Mouse (Mus musculus) hindbrain, embryonic 12.5 days (tissue): ENCODE measurements at regions not wholly inside any gene's neighbourhood (a gene's known extent, or its start where the extent isn't known, plus 50 kb on each side); places are given as distances from the start of the nearest gene placed in this dataset.
A peak's percentile ranks its signal among the peaks of the same experiment; 100 is the strongest.

Source experiments
- ATAC-seq: fragments of 200-750 bp; cut with Nextera tagmentation; 2 replicates; pipeline ENCODE4 v1.8.0; 2017; ENCODE audit warnings: moderate TSS enrichment; ENCODE audit not compliant: low FRiP score
- H3K27ac ChIP-seq: fragments of 300-500 bp; sonication (generic); 2 replicates; pipeline ENCODE4 v1.5.1; 2016; ENCODE audit warnings: mild to moderate bottlenecking
- H3K27me3 ChIP-seq: fragments of 300-500 bp; sonication (generic); 2 replicates; pipeline ENCODE4 v1.6.1; 2016; ENCODE audit warnings: mild to moderate bottlenecking
- H3K36me3 ChIP-seq: fragments of 300-500 bp; sonication (generic); 2 replicates; pipeline ENCODE4 v1.6.1; 2016; ENCODE audit warnings: mild to moderate bottlenecking
- H3K4me1 ChIP-seq: fragments of 300-500 bp; sonication (generic); 2 replicates; pipeline ENCODE4 v1.6.1; 2016
- H3K4me2 ChIP-seq: fragments of 300-500 bp; sonication (generic); replicated peaks from 2 replicates; pipeline ENCODE4 v1.6.1; 2016; ENCODE audit warnings: mild to moderate bottlenecking
- H3K4me3 ChIP-seq: fragments of 300-500 bp; sonication (generic); 2 replicates; pipeline ENCODE4 v1.5.1; 2016; ENCODE audit warnings: mild to moderate bottlenecking
- H3K9ac ChIP-seq: fragments of 300-500 bp; sonication (generic); 2 replicates; pipeline ENCODE4 v1.6.1; 2016; ENCODE audit warnings: mild to moderate bottlenecking, moderate library complexity
- H3K9me3 ChIP-seq: fragments of 300-500 bp; sonication (generic); replicated peaks from 2 replicates; pipeline ENCODE4 v1.6.1; 2016; ENCODE audit warnings: mild to moderate bottlenecking
- WGBS: fragments of 180-500 bp; shearing (Covaris S2); methylation state at CpG from one replicate; pipeline ENCODE4 v1.1.7; 2016; 5-methylcytosine and 5-hydroxymethylcytosine counted together

- H3K27me3 ChIP-seq = no peaks in the 10 kb centered on the region
- H3K4me2 ChIP-seq = no peak overlapping the region
- H3K9me3 ChIP-seq = no peaks in the 10 kb centered on the region
- WGBS = 96% methylated on average over 5 of the region's 5 CpGs
- H3K4me3 ChIP-seq = no peak overlapping the region
- H3K27ac ChIP-seq = no peak overlapping the region
- H3K9ac ChIP-seq = no peak overlapping the region
- no peak for ATAC-seq
- H3K36me3 ChIP-seq = no peaks in the 10 kb centered on the region
- H3K4me1 ChIP-seq = no peaks in the 10 kb centered on the region
These were observed 99.7 kb upstream of the Arid5b start for GRCm38 (mm10) chr10:68378212-68378611.

- Histone ChIP-seq H3K27me3 (no peaks in the 10 kb centered on the region), H3K4me1 (no peaks in the 10 kb centered on the region), H3K27ac (no peak overlapping the region), H3K4me3 (no peak overlapping the region), H3K4me2 (no peak overlapping the region), H3K36me3 (no peaks in the 10 kb centered on the region), H3K9me3 (no peaks in the 10 kb centered on the region), H3K9ac (no peak overlapping the region)
- no peak for ATAC-seq
- WGBS = 96% methylated on average over 4 of the region's 4 CpGs
These were observed 98.9 kb upstream of the Arid5b start for GRCm38 (mm10) chr10:68377479-68377878.

- no peak for ATAC-seq
- Histone ChIP-seq H3K4me1 (no peaks in the 10 kb centered on the region), H3K9me3 (no peaks in the 10 kb centered on the region), H3K27me3 (no peaks in the 10 kb centered on the region), H3K27ac (no peak overlapping the region), H3K4me3 (no peak overlapping the region), H3K36me3 (no peaks in the 10 kb centered on the region), H3K9ac (no peak overlapping the region), H3K4me2 (no peak overlapping the region)
- WGBS = 81% methylated on average over 5 of the region's 5 CpGs
These were observed 95.3 kb upstream of the Arid5b start for GRCm38 (mm10) chr10:68373875-68374274.

- H3K27me3 ChIP-seq = no peaks in the 10 kb centered on the region
- ATAC-seq = no peak
- H3K27ac ChIP-seq = no peak overlapping the region
- H3K4me2 ChIP-seq = no peak overlapping the region
- WGBS = 94% methylated on average over 6 of the region's 6 CpGs
- no peak overlapping the region for H3K4me3 ChIP-seq
- no peak overlapping the region for H3K9ac ChIP-seq
- H3K36me3 ChIP-seq = no peaks in the 10 kb centered on the region
- H3K9me3 ChIP-seq = no peaks in the 10 kb centered on the region
- H3K4me1 ChIP-seq = no peaks in the 10 kb centered on the region
These were observed 93.2 kb upstream of the Arid5b start for GRCm38 (mm10) chr10:68371785-68372184.

GRCm38 (mm10) chr10:68370986-68371385, 92.4 kb upstream of the Arid5b start:
- Histone ChIP-seq H3K27ac (no peak overlapping the region), H3K27me3 (no peaks in the 10 kb centered on the region), H3K4me1 (no peaks in the 10 kb centered on the region), H3K4me3 (no peak overlapping the region), H3K9me3 (no peaks in the 10 kb centered on the region), H3K36me3 (no peaks in the 10 kb centered on the region), H3K9ac (no peak overlapping the region), H3K4me2 (no peak overlapping the region)
- no peak for ATAC-seq
- 92% methylated on average over 8 of the region's 8 CpGs for WGBS

GRCm38 (mm10) chr10:68366796-68367195, 88.3 kb upstream of the Arid5b start:
- no peak overlapping the region for H3K4me2 ChIP-seq
- H3K4me3 ChIP-seq = no peak overlapping the region
- no peak overlapping the region for H3K9ac ChIP-seq
- H3K9me3 ChIP-seq = 0 out of 2 replicates have a peak, but pooled peaks cover 7% of the 10 kb centered on the region
- no peaks in the 10 kb centered on the region for H3K4me1 ChIP-seq
- no peak for ATAC-seq
- H3K36me3 ChIP-seq = no peaks in the 10 kb centered on the region
- WGBS = over 99% methylated on average over 3 of the region's 3 CpGs
- H3K27me3 ChIP-seq = no peaks in the 10 kb centered on the region
- H3K27ac ChIP-seq = no peak overlapping the region

GRCm38 (mm10) chr10:68360765-68361483, 82.4 kb upstream of the Arid5b start:
- Histone ChIP-seq H3K9me3 (0 out of 2 replicates have a peak, but pooled peaks cover 7% of the 10 kb centered on the region), H3K4me3 (no peak overlapping the region), H3K4me1 (peaks cover 3% of the 10 kb centered on the region; the same call in 1 of the 2 replicates), H3K9ac (no peak overlapping the region), H3K4me2 (no peak overlapping the region), H3K27me3 (no peaks in the 10 kb centered on the region), H3K36me3 (no peaks in the 10 kb centered on the region), H3K27ac (no peak overlapping the region)
- no peak for ATAC-seq
- WGBS = 86% methylated on average over 6 of the region's 6 CpGs

- Histone ChIP-seq H3K36me3 (no peaks in the 10 kb centered on the region), H3K4me2 (no peak overlapping the region), H3K9ac (no peak overlapping the region), H3K4me1 (peaks cover 16% of the 10 kb centered on the region), H3K27me3 (no peaks in the 10 kb centered on the region), H3K27ac (no peak overlapping the region), H3K9me3 (no peaks in the 10 kb centered on the region), H3K4me3 (no peak overlapping the region)
- no peak for ATAC-seq
- 97% methylated on average over 2 of the region's 2 CpGs for WGBS
These were observed 80.6 kb upstream of the Arid5b start for GRCm38 (mm10) chr10:68359135-68359534.

- 81% methylated on average over 6 of the region's 6 CpGs for WGBS
These were observed 78.4 kb upstream of the Arid5b start for GRCm38 (mm10) chr10:68356973-68357372.

GRCm38 (mm10) chr10:68356521-68356920, 78.0 kb upstream of the Arid5b start:
- Histone ChIP-seq H3K9me3 (no peaks in the 10 kb centered on the region), H3K9ac (no peak overlapping the region), H3K4me3 (no peak overlapping the region), H3K4me1 (peaks cover 16% of the 10 kb centered on the region), H3K4me2 (no peak overlapping the region), H3K27me3 (no peaks in the 10 kb centered on the region), H3K36me3 (no peaks in the 10 kb centered on the region), H3K27ac (no peak overlapping the region)
- WGBS = 83% methylated on average over 5 of the region's 5 CpGs
- ATAC-seq = no peak

More at GRCm38 (mm10) chr10:68356973-68357372, 78.4 kb upstream of the Arid5b start:
- Histone ChIP-seq H3K27me3 (no peaks in the 10 kb centered on the region), H3K9me3 (no peaks in the 10 kb centered on the region), H3K4me1 (peaks cover 16% of the 10 kb centered on the region), H3K27ac (no peak overlapping the region), H3K36me3 (no peaks in the 10 kb centered on the region), H3K4me3 (no peak overlapping the region), H3K9ac (no peak overlapping the region), H3K4me2 (no peak overlapping the region)
- no peak for ATAC-seq

- peak overlapping the region; percentile 57 for H3K27ac ChIP-seq
- H3K9me3 ChIP-seq = no peaks in the 10 kb centered on the region
- ATAC-seq = no peak
- H3K4me3 ChIP-seq = no peak overlapping the region
- WGBS = 22% methylated on average over 6 of the region's 6 CpGs
- H3K9ac ChIP-seq = no peak overlapping the region
- H3K27me3 ChIP-seq = no peaks in the 10 kb centered on the region
- peaks cover 16% of the 10 kb centered on the region for H3K4me1 ChIP-seq
- H3K36me3 ChIP-seq = no peaks in the 10 kb centered on the region
- H3K4me2 ChIP-seq = peak overlapping the region; percentile 27
These were observed 77.5 kb upstream of the Arid5b start for GRCm38 (mm10) chr10:68356093-68356485.

GRCm38 (mm10) chr10:68355471-68356092, 77.0 kb upstream of the Arid5b start:
- H3K4me1 ChIP-seq = peaks cover 16% of the 10 kb centered on the region
- ATAC-seq = peak; percentile 75
- no peaks in the 10 kb centered on the region for H3K27me3 ChIP-seq
- peak overlapping the region; percentile 57 for H3K27ac ChIP-seq
- H3K4me2 ChIP-seq = peak overlapping the region; percentile 27
- H3K9ac ChIP-seq = no peak overlapping the region
- no peaks in the 10 kb centered on the region for H3K9me3 ChIP-seq
- H3K36me3 ChIP-seq = no peaks in the 10 kb centered on the region
- H3K4me3 ChIP-seq = no peak overlapping the region
- 22% methylated on average over 6 of the region's 6 CpGs for WGBS
